Mouse (Mus musculus) small intestine, adult 2 months (tissue): ENCODE measurements around the gene Pcp2. TPM values are rescaled to one million over a fixed set of nuclear protein-coding genes. Genes with fewer than 3 reads are reported as not detected.
A peak's percentile ranks its signal among the peaks of the same experiment; 100 is the strongest.

Source experiments
- H3K27ac ChIP-seq: fragments of 200-500 bp; 2 replicates; pipeline ENCODE4 v1.5.1; 2012; ENCODE audit warnings: low read depth, low read length, control low read depth, inconsistent platforms; ENCODE audit not compliant: insufficient read depth
- H3K27me3 ChIP-seq: fragments of 200-500 bp; 2 replicates; pipeline ENCODE4 v1.6.1; 2012; ENCODE audit warnings: mild to moderate bottlenecking, moderate library complexity, low read length, inconsistent platforms; ENCODE audit not compliant: control insufficient read depth, insufficient read depth
- H3K36me3 ChIP-seq: fragments of 200-500 bp; 2 replicates; pipeline ENCODE4 v1.6.1; 2012; ENCODE audit warnings: mild to moderate bottlenecking, low read length, control low read depth, inconsistent platforms; ENCODE audit not compliant: control insufficient read depth, insufficient read depth
- H3K4me1 ChIP-seq: fragments of 200-500 bp; 2 replicates; pipeline ENCODE4 v1.6.1; 2012; ENCODE audit warnings: low read length, inconsistent platforms, mixed read lengths; ENCODE audit not compliant: control insufficient read depth, insufficient read depth, insufficient read length
- H3K4me3 ChIP-seq: fragments of 200-500 bp; 2 replicates; pipeline ENCODE4 v1.5.1; 2012; ENCODE audit warnings: low read depth, mild to moderate bottlenecking, control low read depth, inconsistent platforms, low read length, moderate library complexity
- CTCF ChIP-seq: fragments of 200-500 bp; IDR thresholded peaks from 2 replicates; pipeline ENCODE4 v1.5.1; 2012; ENCODE audit warnings: low read depth, mild to moderate bottlenecking, control low read depth, inconsistent platforms, low read length, moderate library complexity, mixed read lengths; ENCODE audit not compliant: insufficient replicate concordance, insufficient read length; ENCODE audit errors: extremely low read depth
- POLR2A ChIP-seq: fragments of 200-500 bp; IDR thresholded peaks from 2 replicates; pipeline ENCODE4 v1.6.1; 2012; ENCODE audit warnings: low read depth, mild to moderate bottlenecking, control low read depth, inconsistent platforms, low read length, moderate library complexity
- WGBS: fragments of 180-500 bp; shearing (Covaris S2); methylation state at CpG from one replicate; pipeline ENCODE4 v1.1.7; 2018; 5-methylcytosine and 5-hydroxymethylcytosine counted together
- polyA plus RNA-seq: library from polyadenylated mRNA; depleted of rRNA; stranded (reverse); fragments of >200 nt; gene quantifications from 2 replicates; pipeline ENCODE4 v1.2.3, GENCODE M21; 2012

Gene Pcp2
- polyA plus RNA-seq, 1 experiment, result not detected

DNA sequence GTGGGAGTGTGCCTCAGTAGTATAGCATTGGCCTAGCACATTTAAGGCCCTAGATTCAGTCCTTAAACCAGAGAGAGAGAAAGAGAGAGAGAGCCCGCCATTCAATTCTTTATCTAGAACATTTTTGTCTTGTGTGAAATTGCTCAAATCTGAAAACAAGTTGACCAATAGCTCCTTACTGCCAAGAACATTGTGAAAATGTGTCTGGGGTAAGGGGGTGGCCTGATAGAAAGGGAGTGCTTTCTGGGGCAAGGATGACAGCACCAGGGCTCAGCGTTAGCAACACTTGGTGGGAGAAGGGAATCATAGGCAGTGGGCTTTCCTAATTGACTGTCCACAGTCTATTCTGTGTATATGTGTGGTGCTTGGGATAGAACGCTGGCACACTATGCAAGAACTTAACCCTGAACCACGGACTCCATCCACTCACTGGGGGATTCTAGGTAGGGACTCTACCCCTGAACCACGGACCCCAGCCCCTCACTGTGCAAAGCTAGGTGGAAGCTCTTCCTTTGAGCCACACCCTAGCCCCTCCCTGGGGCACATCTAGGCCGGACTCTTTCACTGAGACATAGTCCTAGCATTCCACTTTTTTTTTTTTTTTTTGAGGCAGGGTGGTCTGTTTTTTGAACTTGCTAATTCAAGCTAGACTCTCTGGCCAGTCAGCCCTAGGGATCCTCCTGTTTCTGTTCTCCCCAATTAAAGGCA is 21.6 kb upstream of the Pcp2 start:
- 78% methylated on average over 6 of the region's 6 CpGs for WGBS
- peaks cover 9% of the 10 kb centered on the region for H3K36me3 ChIP-seq
- no peak overlapping the region for H3K27ac ChIP-seq
- no peak for TF ChIP-seq CTCF
- TF ChIP-seq POLR2A, result no peak
- H3K27me3 ChIP-seq, result no peaks in the 10 kb centered on the region
- H3K4me3 ChIP-seq, result no peak overlapping the region
- H3K4me1 ChIP-seq, result peaks cover 2% of the 10 kb centered on the region; the same call in 1 of the 2 replicates

DNA sequence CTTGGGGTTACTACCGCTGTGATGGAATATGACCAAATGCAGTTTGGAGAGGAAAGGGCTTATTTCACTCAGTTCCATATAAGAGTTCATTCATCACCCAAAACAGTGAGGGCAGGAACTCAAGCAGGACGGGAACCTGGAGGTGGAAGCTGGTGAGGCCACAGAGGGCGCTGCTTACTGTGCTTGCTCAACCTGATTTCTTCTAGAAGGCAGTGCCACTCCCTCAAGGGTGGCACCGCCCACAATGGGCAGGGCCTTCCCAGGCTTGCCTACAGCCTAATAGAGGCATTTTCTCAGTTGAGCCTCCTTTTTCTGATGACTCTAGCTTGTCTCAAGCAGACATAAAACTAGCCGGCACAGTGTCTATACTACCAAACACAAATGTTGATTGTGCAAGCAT is 20.5 kb upstream of the Pcp2 start:
- Histone ChIP-seq H3K27ac (no peak overlapping the region), H3K27me3 (no peaks in the 10 kb centered on the region), H3K4me1 (peaks cover 2% of the 10 kb centered on the region; the same call in 1 of the 2 replicates), H3K4me3 (no peak overlapping the region), H3K36me3 (peaks cover 21% of the 10 kb centered on the region)
- TF ChIP-seq CTCF (peak; percentile 36; the same call in 1 of the 2 replicates), POLR2A (no peak)
- WGBS, result 9% methylated on average over 5 of the region's 5 CpGs

DNA sequence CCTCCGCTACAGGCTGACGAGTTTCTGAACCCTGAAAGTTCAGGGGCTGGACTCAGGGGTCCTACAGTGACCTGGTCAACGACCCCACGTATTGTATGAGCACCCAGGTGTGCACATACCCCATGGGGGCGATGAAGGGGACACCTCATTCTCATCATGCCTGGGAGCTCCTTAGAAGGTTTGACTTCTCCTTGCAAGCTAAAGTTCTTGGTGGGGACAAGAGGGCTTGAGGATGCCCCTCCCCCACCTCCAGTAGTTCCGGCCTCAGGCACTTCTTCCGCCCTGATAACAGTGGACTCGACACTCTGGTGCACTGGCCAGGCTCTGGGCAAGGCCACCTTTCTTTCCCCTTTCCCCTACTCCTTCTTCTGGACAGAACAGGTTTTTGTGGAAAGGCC is 6.1 kb upstream of the Pcp2 start:
- Histone ChIP-seq H3K27me3 (no peaks in the 10 kb centered on the region), H3K4me1 (no peaks in the 10 kb centered on the region), H3K27ac (peak overlapping the region; percentile 18; the same call in 1 of the 2 replicates), H3K4me3 (peak overlapping the region; percentile 81), H3K36me3 (peaks cover 25% of the 10 kb centered on the region)
- 4% methylated on average over 8 of the region's 8 CpGs for WGBS
- TF ChIP-seq POLR2A (no peak), CTCF (no peak)

DNA sequence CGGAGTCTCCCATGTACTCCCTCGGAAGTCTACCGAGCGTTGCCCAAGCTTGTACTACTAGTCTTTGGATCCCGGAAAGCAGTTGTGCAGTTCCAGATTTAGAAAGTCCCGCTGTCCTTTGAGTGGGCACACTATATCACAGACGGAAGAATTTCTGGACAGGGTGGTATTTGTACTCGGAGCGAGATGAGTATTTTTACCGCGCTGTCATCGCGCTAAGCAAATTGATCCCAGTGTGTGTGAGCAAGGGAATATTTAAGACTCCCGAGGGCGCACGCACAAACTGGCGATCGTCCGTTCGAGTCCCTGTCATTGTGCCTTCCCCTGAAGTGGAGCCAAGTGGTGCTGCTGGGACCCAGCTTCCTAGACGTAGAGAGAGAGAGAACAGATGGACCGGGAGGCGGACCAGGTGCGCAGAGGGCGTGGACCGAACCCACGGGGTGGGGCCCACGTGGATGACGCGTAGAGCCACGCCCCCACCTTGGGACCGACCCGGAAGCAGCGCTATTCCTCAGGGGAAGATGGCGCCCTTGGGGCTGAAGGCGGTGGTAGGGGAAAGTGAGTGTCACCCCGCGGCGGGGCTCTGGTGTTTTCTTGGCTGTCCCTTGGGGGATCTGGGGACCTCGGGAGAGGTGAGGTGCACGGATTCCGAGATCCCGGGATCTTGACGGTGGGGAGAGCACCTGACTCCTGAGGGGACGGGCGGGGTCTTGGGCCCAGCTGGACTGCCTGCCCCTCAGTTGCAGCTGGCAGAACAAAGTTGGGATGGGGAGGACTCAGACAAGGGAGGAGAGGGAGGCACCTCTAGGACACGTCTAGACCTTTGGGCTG is 5.5 kb upstream of the Pcp2 start, which contains the start of gene Stxbp2:
TSS of gene Stxbp2 (plus strand) at position 309 of the 831 bp plus-strand sequence.
- H3K27ac ChIP-seq, result peak within 1 kb of the TSS; percentile 18; the same call in 1 of the 2 replicates
- 3% methylated on average over 47 of the region's 47 CpGs for WGBS
- TF ChIP-seq POLR2A (peak; percentile 84; the same call in 1 of the 2 replicates), CTCF (no peak)

DNA sequence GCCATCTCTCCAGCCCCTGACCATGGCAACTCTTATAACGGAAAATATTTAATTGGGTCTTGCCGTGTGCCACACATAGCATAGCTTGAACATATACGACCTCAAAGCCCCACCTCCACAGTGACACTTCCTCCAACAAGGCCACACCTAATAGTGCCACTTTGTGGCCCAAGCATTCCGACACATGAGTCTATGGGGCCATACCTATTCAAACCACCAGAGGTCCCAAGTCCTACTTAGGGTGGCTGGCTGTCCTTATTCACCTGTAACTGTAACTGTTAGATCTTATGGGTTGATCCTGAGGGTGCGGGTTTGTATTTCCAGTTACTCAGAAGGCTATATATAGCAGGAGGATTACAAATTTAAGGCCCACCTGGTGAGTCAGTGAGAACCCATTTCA is 2.7 kb upstream of the Pcp2 start:
- H3K27me3 ChIP-seq, result no peaks in the 10 kb centered on the region
- TF ChIP-seq CTCF, result peak; percentile 16; the same call in 1 of the 2 replicates
- no peak for TF ChIP-seq POLR2A
- no peak overlapping the region for H3K27ac ChIP-seq
- H3K36me3 ChIP-seq, result 0 out of 2 replicates have a peak, but pooled peaks cover 2% of the 10 kb centered on the region
- H3K4me1 ChIP-seq, result no peaks in the 10 kb centered on the region
- WGBS, result 27% methylated on average over 5 of the region's 5 CpGs
- H3K4me3 ChIP-seq, result no peak overlapping the region

More for the DNA sequence above, 5.5 kb upstream of the Pcp2 start, which contains the start of gene Stxbp2:
- peaks cover 19% of the 10 kb centered on the region for H3K36me3 ChIP-seq
- no peaks in the 10 kb centered on the region for H3K4me1 ChIP-seq
- H3K27me3 ChIP-seq, result no peaks in the 10 kb centered on the region
- peak within 1 kb of the TSS; percentile 81 for H3K4me3 ChIP-seq

DNA sequence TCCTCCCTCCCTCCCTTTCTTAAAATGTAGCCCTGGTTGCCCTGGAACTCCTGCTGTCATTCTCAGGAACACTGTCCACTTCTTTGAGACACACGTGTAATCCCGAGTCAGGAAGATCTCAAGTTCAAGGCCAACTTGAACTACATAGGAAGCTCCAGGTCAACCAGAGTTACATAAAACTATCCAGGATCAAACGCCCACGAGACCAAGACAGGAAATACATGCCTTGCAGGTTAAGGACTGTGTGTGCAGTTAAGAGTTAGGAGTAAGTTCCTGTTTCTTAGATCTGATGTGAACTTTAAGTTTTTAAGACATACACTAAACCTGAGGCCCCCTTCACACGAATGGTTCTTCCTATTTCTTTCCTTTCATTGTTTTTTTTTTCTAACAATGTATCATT is 1.6 kb upstream of the Pcp2 start:
- Histone ChIP-seq H3K4me1 (peaks cover 2% of the 10 kb centered on the region; the same call in 1 of the 2 replicates), H3K27ac (no peak overlapping the region), H3K27me3 (no peaks in the 10 kb centered on the region), H3K36me3 (0 out of 2 replicates have a peak, but pooled peaks cover 2% of the 10 kb centered on the region), H3K4me3 (no peak overlapping the region)
- TF ChIP-seq POLR2A, result no peak
- no peak for TF ChIP-seq CTCF
- WGBS, result 53% methylated on average over 5 of the region's 5 CpGs
